Mouse (Mus musculus) thymus, postnatal 0 days (tissue): ENCODE data around the gene Sdsl. TPM values are rescaled to one million over a fixed set of nuclear protein-coding genes. Genes with fewer than 3 reads are reported as not detected.
A peak's percentile ranks its signal among the peaks of the same experiment; 100 is the strongest.

Experiments
- DNase-seq: peaks from one replicate; pipeline ENCODE4 v3.0.0-alpha.2; 2015; ENCODE audit warnings: low spot score
- polyA plus RNA-seq: library from polyadenylated mRNA; unstranded; fragments of >200 nt; fragmentation: Nextera tagmentation; extraction: Ambion mirVana; gene quantifications from 2 replicates; pipeline ENCODE4 v1.2.1, GENCODE M21; 2015

Sdsl gene
- polyA plus RNA-seq, 1 experiment from 2014 or later, result 1.2 TPM

- DNase-seq, result no peak
Measured at GRCm38 (mm10) chr5:120456841-120457554, 15.6 kb downstream of the Sdsl start.

DNA sequence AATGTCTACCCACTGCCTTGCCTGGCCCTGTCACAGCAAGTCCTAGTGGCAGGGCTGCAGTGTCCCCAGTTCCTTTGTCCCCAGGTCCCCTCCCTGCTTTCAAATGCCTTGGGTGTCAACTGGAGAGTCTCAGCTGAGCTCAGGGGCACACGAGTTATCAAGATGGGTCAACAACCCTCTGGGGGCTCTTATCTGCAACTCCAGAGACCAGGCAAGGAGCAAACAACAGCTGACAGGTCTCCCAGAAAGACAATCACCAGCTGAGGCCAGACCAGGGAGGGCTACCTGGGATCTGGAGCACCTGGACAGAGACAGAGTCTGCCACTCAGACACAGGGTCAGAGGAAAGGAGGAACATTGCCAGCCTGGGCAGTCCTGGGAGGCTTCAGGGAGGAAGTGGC is 16.4 kb downstream of the Sdsl start:
- no peak for DNase-seq

- DNase-seq, result no peak
Measured at GRCm38 (mm10) chr5:120454756-120455337, 17.8 kb downstream of the Sdsl start.

DNA sequence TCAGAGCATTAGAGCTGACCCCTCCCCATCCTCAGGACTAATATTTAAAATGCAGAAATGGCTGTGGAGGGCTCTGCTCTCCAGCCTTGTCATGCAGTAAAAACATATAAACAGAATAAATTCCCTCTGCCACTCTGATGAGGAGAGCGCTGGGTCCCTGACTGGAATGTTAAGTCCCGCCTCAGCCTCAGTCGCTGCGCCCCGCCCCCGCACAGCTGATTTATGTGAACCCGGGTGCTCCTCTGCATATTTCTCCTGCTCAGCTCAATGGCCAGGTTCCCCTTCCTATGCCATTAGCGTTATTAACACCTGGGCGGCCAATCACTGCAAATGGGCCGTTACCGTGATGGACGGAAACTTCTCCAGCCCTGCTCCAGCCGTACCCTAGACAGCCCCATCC is 25.3 kb downstream of the Sdsl start:
- DNase-seq, result no peak

- DNase-seq, result peak; percentile 80
Measured at GRCm38 (mm10) chr5:120440733-120441132, 31.9 kb downstream of the Sdsl start.

GRCm38 (mm10) chr5:120439887-120440670 is 32.5 kb downstream of the Sdsl start:
- DNase-seq, result no peak

GRCm38 (mm10) chr5:120438991-120439710 is 33.5 kb downstream of the Sdsl start:
- DNase-seq, result no peak

GRCm38 (mm10) chr5:120438469-120438868 is 34.1 kb downstream of the Sdsl start:
- no peak for DNase-seq

GRCm38 (mm10) chr5:120437986-120438385 is 34.6 kb downstream of the Sdsl start:
- no peak for DNase-seq

DNA sequence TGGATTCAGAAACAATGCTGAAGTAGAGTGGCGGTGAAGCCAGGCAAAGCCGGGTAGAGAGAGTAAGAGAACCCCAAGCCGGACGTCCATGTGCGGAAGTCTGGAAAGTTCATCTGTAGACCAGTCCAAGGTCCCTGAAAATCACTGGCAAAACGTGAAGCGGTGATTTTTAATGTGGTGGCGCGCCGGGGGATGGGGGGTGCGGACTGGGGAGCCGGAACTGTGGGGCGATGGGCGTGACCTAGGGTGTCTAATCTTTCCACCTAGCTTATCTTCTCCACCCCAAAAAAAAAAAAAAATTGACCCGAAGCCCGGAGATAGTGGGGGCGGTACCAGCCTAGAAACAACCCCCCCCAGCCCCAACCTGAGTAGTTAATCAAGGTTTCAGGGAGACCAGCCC is 35.1 kb downstream of the Sdsl start:
- no peak for DNase-seq

DNA sequence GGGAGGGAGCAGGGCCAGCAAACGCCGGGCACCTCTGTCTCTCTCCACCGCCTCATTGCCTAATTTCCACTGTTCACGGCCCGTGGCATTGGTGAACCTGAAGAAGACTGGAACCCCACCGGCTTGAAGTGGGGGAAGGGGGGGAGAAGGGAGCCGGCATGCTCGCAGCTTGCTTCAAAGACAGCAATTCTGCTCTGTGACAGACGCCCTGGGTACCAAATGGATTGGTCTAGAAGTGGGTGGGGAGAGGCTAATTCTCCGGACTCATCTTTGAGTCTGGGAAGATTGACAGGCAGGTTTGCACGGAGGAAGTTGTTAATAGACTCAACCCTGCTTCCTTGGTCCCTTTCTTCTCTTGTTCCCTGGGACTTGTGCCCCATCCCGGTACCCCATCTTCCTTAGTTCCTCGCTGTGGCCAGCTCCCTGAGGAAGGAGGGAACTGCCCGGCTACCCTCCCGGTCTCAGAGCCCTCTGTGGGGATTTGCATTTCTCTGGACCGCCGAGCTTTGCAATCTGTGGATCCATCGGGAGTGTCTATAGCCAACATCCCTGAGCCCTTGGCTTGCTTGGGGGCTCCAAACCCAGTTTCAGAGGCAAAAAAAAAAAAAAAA is 35.6 kb downstream of the Sdsl start:
- no peak for DNase-seq

DNA sequence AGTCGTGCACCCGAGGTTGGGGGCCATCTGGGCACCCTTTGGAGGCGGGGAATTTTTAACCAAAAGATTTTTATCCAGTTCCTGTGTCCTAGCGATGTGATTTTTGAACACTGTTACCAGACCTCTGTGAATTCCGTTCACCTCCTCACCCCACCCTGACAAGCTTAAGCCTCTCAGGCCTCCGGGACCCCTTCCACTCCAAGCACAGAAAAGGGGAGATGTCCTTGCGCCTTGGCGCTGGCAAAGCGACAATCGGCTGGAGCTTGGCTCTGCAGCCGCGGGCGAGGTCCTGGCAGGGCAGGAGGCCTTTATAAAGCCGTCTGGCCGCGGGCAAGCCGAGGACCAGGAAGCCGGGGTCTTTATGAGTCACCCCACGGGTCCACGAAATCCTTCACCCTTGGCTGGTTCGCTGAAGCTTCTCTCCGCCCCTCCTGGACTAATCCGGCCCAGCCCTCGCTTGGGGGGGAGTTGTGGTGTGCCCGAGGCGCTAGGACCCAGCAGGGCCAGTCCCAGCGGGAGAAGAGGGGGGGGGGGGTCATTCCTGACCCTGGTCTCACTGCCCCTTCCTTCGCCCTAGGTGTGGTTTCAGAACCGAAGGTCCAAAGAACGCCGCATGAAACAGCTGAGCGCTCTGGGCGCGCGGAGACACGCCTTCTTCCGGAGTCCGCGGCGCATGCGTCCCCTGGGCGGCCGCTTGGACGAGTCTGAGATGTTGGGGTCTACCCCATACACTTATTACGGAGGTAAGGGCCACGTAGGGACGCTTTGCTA is 36.7 kb downstream of the Sdsl start:
- DNase-seq, result no peak

- DNase-seq, result no peak
Measured at GRCm38 (mm10) chr5:120435006-120435681, 37.5 kb downstream of the Sdsl start.

DNA sequence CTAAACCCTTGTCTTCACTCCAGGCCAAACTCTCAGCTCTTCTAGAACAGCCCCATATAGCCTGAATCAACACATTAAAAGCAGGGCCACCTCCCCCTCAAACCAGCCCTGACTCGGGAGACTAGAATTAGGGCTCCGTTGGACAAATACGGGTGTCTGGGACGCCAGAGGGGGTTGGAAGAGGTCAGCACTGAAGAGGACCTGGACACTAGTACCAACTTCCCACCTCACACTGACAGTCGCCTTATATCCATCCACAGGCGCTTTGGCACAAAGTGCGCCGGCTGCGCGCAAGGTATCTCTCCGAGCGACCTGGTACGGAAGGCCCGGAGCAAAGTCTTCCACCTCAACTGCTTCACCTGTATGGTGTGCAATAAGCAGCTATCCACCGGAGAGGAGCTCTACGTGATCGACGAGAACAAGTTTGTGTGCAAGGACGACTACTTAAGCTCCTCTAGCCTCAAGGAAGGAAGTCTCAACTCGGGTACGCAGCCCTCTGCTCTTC is 38.3 kb downstream of the Sdsl start:
- DNase-seq, result no peak

DNA sequence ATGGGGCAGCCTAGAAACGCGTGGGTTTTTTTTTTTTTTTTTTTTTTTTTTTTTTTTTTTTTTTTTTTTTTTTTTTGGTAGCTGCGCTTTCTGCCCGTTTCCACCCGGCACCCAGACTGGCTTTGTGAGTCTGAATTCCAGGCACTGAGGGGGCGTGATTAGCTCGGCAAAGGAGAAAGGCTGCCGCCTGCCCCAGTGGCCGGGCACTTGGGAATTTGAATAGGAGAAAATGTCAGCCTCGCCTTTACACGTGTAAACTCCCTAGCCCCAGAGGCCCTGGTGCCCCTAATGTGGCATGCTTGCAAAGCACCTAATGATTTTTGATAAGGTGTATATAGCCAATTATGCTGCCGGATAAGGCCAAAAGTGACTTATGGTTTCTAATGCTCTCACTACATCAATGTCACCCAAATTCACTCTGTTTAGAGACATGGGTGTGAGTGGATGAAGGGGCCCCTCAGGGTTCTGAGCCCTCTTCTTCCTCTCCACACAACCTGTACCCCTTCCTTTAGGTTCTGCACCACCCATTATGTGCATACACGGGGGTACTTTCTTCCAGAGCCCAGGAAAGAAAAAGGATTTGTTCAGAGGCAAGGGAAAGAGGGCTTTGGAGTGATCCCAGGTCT is 39.4 kb downstream of the Sdsl start:
- no peak for DNase-seq

- DNase-seq, result no peak
Measured at GRCm38 (mm10) chr5:120432486-120433015, 40.1 kb downstream of the Sdsl start.

DNA sequence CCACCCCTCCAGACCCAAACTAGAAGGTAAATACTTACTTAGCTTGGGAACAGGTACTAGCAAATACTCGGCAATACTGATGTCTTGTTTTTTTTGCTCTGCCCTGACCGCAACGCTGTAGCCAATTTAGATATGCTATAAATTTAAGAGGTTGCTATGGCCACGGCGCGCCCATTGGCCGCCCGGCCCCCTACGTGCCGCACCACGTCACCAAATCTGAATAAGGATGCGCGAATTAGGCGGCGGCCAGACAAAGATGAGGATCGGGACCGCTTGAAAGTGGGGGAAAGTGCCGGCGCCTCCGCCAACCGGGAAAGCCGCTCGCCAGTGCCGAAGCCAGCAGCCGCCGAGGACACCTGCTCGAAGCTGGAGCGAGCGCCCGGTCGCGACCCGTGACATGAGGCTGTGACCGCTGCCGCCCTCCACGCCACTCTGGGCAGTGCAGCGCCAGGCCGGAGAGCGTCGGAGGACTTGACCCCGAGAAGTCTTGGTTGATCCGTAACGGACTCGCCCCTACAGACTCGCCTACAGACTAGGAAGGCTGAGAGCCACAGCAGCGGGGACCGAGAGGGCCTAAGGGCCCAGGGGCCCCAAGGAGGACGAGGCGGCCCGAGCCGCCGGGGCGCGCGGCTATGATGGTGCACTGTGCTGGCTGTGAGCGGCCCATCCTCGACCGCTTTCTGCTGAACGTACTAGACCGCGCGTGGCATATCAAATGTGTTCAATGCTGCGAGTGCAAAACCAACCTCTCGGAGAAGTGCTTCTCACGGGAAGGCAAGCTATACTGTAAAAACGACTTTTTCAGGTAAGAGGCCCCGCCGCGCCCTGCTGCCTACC is 40.7 kb downstream of the Sdsl start, which contains the start of gene Lhx5:
Gene Lhx5 (plus strand): TSS at position 51 of the 837 bp plus-strand sequence.
- DNase-seq, result no peak

- no peak for DNase-seq
Measured at GRCm38 (mm10) chr5:120431001-120431583, 41.5 kb downstream of the Sdsl start.
